Mouse (Mus musculus) liver, embryonic 14.5 days (tissue): ENCODE results near the gene Hoxb5.

ENCODE experiments used
- CTCF ChIP-seq: IDR thresholded peaks from 2 replicates; pipeline ENCODE4 v1.5.1; 2016; ENCODE audit warnings: antibody characterized with exemption, low read depth, control low read depth
- EP300 ChIP-seq: IDR thresholded peaks from 2 replicates; pipeline ENCODE4 v1.6.1; 2016; ENCODE audit warnings: antibody characterized with exemption, low read depth

GRCm38 (mm10) chr11:96325747-96326212 lies 22.6 kb downstream of the Hoxb5 start:
- TF ChIP-seq EP300 (no peak), CTCF (no peak)
